Mouse (Mus musculus) bone marrow, adult 2 months (tissue): ENCODE measurements at regions not wholly inside any gene's neighbourhood (a gene's known extent, or its start where the extent isn't known, plus 50 kb on each side); places are given as distances from the start of the nearest gene placed in this dataset.

ENCODE experiments used
- CTCF ChIP-seq: fragments of 200-500 bp; IDR thresholded peaks from 2 replicates; pipeline ENCODE4 v1.5.1; 2011; ENCODE audit warnings: low read length, control low read depth; ENCODE audit not compliant: control insufficient read depth, insufficient read depth
- POLR2A ChIP-seq: fragments of 200-500 bp; IDR thresholded peaks from 2 replicates; pipeline ENCODE4 v1.6.1; 2011; ENCODE audit warnings: low read depth, mild to moderate bottlenecking, control low read depth, low read length, borderline replicate concordance; ENCODE audit not compliant: control insufficient read depth

DNA sequence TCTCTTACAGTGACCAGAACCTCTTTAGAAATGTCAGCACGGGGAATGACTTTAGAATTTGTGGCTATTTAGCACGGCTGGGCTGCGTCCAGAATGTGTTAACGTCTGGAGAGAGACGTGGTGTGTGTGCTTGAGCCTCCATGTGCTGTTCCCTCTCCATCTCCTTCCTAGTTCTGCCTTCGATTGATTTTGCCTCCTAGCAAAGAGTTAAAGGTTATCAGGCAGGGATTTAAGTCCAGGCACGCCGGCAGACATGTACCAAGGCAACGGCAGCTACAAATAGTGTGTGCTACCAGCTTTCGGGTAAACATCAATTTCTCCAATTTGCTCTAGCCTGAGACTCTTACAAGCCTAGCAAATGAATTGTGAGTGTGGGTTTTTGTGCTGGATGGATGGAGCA is 285.7 kb downstream of the Icos start:
- TF ChIP-seq POLR2A, result no peak
- no peak for TF ChIP-seq CTCF
